ENCODE assay signal across 8 mouse cellular contexts in genomic region chr7:28356981-28357380, GRCm38 (mm10). TPM values are rescaled to one million over a fixed set of nuclear protein-coding genes. Genes with fewer than 3 reads are reported as not detected.
DNase-seq lines count a peak whose midpoint lies in the region; ATAC-seq lines count a peak whose summit lies in the region.

No protein-coding gene starts in this region.

- peaks cover 35% of the 10 kb centered on the region for H3K36me3 ChIP-seq in embryonic facial prominence, embryonic 11.5 days (replicated peaks; ENCODE audit: control insufficient read depth, insufficient read depth, low read depth, low read length)
- H3K36me3 ChIP-seq in limb, embryonic 11.5 days (ENCODE audit: control insufficient read depth, insufficient read depth, low read length) = peaks cover 37% of the 10 kb centered on the region
- peaks cover 31% of the 10 kb centered on the region for H3K36me3 ChIP-seq in neural tube, embryonic 11.5 days (ENCODE audit: control insufficient read depth, insufficient read depth, low read length)

- 6% methylated on average over 5 of the region's 5 CpGs for WGBS in embryonic facial prominence, embryonic 11.5 days
- 0% methylated on average over 5 of the region's 5 CpGs for WGBS in limb, embryonic 11.5 days
- 4% methylated on average over 5 of the region's 5 CpGs for WGBS in neural tube, embryonic 11.5 days

- peak; percentile 73 for DNase-seq in NIH3T3 (ENCODE audit: low read depth)
- peak; percentile 71 for DNase-seq in embryonic facial prominence, embryonic 11.5 days (ENCODE audit: low spot score)
- peak; percentile 55 to 61 for DNase-seq in heart, postnatal 36 days
- peak; percentile 75 for DNase-seq in limb, embryonic 11.5 days (ENCODE audit: low spot score)
- peak; percentile 64 for DNase-seq in neural tube, embryonic 11.5 days (ENCODE audit: low spot score)
- no peak for DNase-seq in left cerebral cortex, adult 8-10 months (ENCODE audit: low spot score in 2 of 2)
- DNase-seq in cerebellum, postnatal 36 days = no peak

- H3K4me1 ChIP-seq in embryonic facial prominence, embryonic 11.5 days (ENCODE audit: control insufficient read depth, insufficient read depth, low read length) = peaks cover 5% of the 10 kb centered on the region
- peaks cover 9% of the 10 kb centered on the region for H3K4me1 ChIP-seq in limb, embryonic 11.5 days (ENCODE audit: control insufficient read depth, insufficient read depth, low read length)
- H3K4me1 ChIP-seq in neural tube, embryonic 11.5 days (ENCODE audit: control insufficient read depth, insufficient read depth, low read length) = no peaks in the 10 kb centered on the region; the same call in 1 of the 2 replicates

- no peak overlapping the region for H3K27ac ChIP-seq in embryonic facial prominence, embryonic 11.5 days (replicated peaks; ENCODE audit: low read depth, low read length)
- H3K27ac ChIP-seq in limb, embryonic 11.5 days (replicated peaks; ENCODE audit: low read depth, low read length) = peak overlapping the region; percentile 84
- peak overlapping the region; percentile 53; the same call in 1 of the 2 replicates for H3K27ac ChIP-seq in neural tube, embryonic 11.5 days (ENCODE audit: low read depth, low read length)

- H3K4me2 ChIP-seq in embryonic facial prominence, embryonic 11.5 days (ENCODE audit: low read depth, low read length) = no peak overlapping the region; the same call in 1 of the 2 replicates
- H3K4me2 ChIP-seq in limb, embryonic 11.5 days (ENCODE audit: low read depth, severe bottlenecking) = no peak overlapping the region
- no peak overlapping the region for H3K4me2 ChIP-seq in neural tube, embryonic 11.5 days (ENCODE audit: low read depth)

- H3K9ac ChIP-seq in embryonic facial prominence, embryonic 11.5 days (replicated peaks; ENCODE audit: low read length) = 0 out of 2 replicates have a peak overlapping the region, but pooled peaks have one; percentile 22
- peak overlapping the region; percentile 28; the same call in 1 of the 2 replicates for H3K9ac ChIP-seq in limb, embryonic 11.5 days (ENCODE audit: low read length)
- no peak overlapping the region for H3K9ac ChIP-seq in neural tube, embryonic 11.5 days (ENCODE audit: low read length)

- H3K27me3 ChIP-seq in embryonic facial prominence, embryonic 11.5 days (ENCODE audit: control insufficient read depth, insufficient read depth, low read length) = no peaks in the 10 kb centered on the region
- no peaks in the 10 kb centered on the region for H3K27me3 ChIP-seq in limb, embryonic 11.5 days (ENCODE audit: control insufficient read depth, insufficient read depth, low read length)
- H3K27me3 ChIP-seq in neural tube, embryonic 11.5 days (ENCODE audit: control insufficient read depth, insufficient read depth, low read length) = no peaks in the 10 kb centered on the region

- intact Hi-C loops in heart, postnatal 36 days (cut with DNase I) = no loop called here

- ATAC-seq in embryonic facial prominence, embryonic 11.5 days (replicated peaks; ENCODE audit: insufficient number of reproducible peaks, low FRiP score, low TSS enrichment, low read depth) = peak; percentile 46; the same call in 1 of the 2 replicates
- peak; percentile 53; the same call in 1 of the 2 replicates for ATAC-seq in limb, embryonic 11.5 days (ENCODE audit: insufficient number of reproducible peaks, low FRiP score, low TSS enrichment, low read depth)
- no peak for ATAC-seq in neural tube, embryonic 11.5 days (ENCODE audit: insufficient read depth, low FRiP score, low TSS enrichment)
- ATAC-seq in megakaryocyte-erythroid progenitor cell, adult 5-6 weeks (replicated peaks; ENCODE audit: low FRiP score, low TSS enrichment, poor library complexity, severe bottlenecking) = no peak

- no peak overlapping the region for H3K4me3 ChIP-seq in embryonic facial prominence, embryonic 11.5 days (ENCODE audit: low read depth, low read length)
- no peak overlapping the region for H3K4me3 ChIP-seq in limb, embryonic 11.5 days (ENCODE audit: low read depth, low read length)
- no peak overlapping the region for H3K4me3 ChIP-seq in neural tube, embryonic 11.5 days (ENCODE audit: low read depth, low read length)

- H3K9me3 ChIP-seq in embryonic facial prominence, embryonic 11.5 days (replicated peaks; ENCODE audit: control insufficient read depth, low read length) = no peaks in the 10 kb centered on the region
- H3K9me3 ChIP-seq in limb, embryonic 11.5 days (ENCODE audit: control insufficient read depth, low read length) = no peaks in the 10 kb centered on the region
- H3K9me3 ChIP-seq in neural tube, embryonic 11.5 days (ENCODE audit: control insufficient read depth, low read length) = no peaks in the 10 kb centered on the region

RNA-seq across cellular contexts. Expression of gene Rps16, which starts 6.5 kb away (rescaled TPM):
- 988 and 991 TPM in 2 replicates for polyA plus RNA-seq in embryonic facial prominence, embryonic 11.5 days (2014; fragmentation: Nextera tagmentation; extraction: Ambion mirVana)
- 100 to 1,000 TPM; 494 to 516 TPM for total RNA-seq in heart, postnatal 36 days (2021)
- 1,100 and 1,120 TPM in 2 replicates for polyA plus RNA-seq in limb, embryonic 11.5 days (2014; fragmentation: Nextera tagmentation; extraction: Ambion mirVana)
- 780 and 827 TPM in 2 replicates for polyA plus RNA-seq in neural tube, embryonic 11.5 days (2014; fragmentation: Nextera tagmentation; extraction: Ambion mirVana)
- total RNA-seq in left cerebral cortex, adult 8-10 months (2022) = 100 to 1,000 TPM; 521 to 591 (median 572) TPM
- 3,991 and 4,625 TPM in 2 replicates for total RNA-seq in megakaryocyte-erythroid progenitor cell, adult 5-6 weeks (2014; fragmentation: Nextera tagmentation)
- 881 and 1,091 TPM in 2 replicates for total RNA-seq in megakaryocyte-erythroid progenitor cell, adult 5-6 weeks (2017)

RNA-seq across cellular contexts. Expression of gene Plekhg2, which starts 15.4 kb away (rescaled TPM):
- 38.8 and 50.0 TPM in 2 replicates for polyA plus RNA-seq in embryonic facial prominence, embryonic 11.5 days (2014; fragmentation: Nextera tagmentation; extraction: Ambion mirVana)
- 10 to 100 TPM; 15.1 to 15.8 TPM for total RNA-seq in heart, postnatal 36 days (2021)
- 73.2 and 79.6 TPM in 2 replicates for polyA plus RNA-seq in limb, embryonic 11.5 days (2014; fragmentation: Nextera tagmentation; extraction: Ambion mirVana)
- polyA plus RNA-seq in neural tube, embryonic 11.5 days (2014; fragmentation: Nextera tagmentation; extraction: Ambion mirVana) = 50.5 and 54.5 TPM in 2 replicates
- 1 to 10 TPM; 6.2 to 8.4 (median 8.0) TPM for total RNA-seq in left cerebral cortex, adult 8-10 months (2022)
- total RNA-seq in megakaryocyte-erythroid progenitor cell, adult 5-6 weeks (2014; fragmentation: Nextera tagmentation) = 4.1 and 7.7 TPM in 2 replicates
- total RNA-seq in megakaryocyte-erythroid progenitor cell, adult 5-6 weeks (2017) = 0.19 and 2.3 TPM in 2 replicates

RNA-seq across cellular contexts. Expression of gene Supt5, which starts 18.4 kb away (rescaled TPM):
- 72.3 and 73.9 TPM in 2 replicates for polyA plus RNA-seq in embryonic facial prominence, embryonic 11.5 days (2014; fragmentation: Nextera tagmentation; extraction: Ambion mirVana)
- 10 to 100 TPM; 56.8 to 62.8 TPM for total RNA-seq in heart, postnatal 36 days (2021)
- polyA plus RNA-seq in limb, embryonic 11.5 days (2014; fragmentation: Nextera tagmentation; extraction: Ambion mirVana) = 89.0 and 94.7 TPM in 2 replicates
- 89.7 and 101 TPM in 2 replicates for polyA plus RNA-seq in neural tube, embryonic 11.5 days (2014; fragmentation: Nextera tagmentation; extraction: Ambion mirVana)
- total RNA-seq in left cerebral cortex, adult 8-10 months (2022) = 100 to 1,000 TPM; 117 to 123 (median 121) TPM
- total RNA-seq in megakaryocyte-erythroid progenitor cell, adult 5-6 weeks (2014; fragmentation: Nextera tagmentation) = 87.6 and 113 TPM in 2 replicates
- total RNA-seq in megakaryocyte-erythroid progenitor cell, adult 5-6 weeks (2017) = 68.5 and 79.4 TPM in 2 replicates

RNA-seq across cellular contexts. Expression of gene Zfp36, which starts 23.1 kb away (rescaled TPM):
- polyA plus RNA-seq in embryonic facial prominence, embryonic 11.5 days (2014; fragmentation: Nextera tagmentation; extraction: Ambion mirVana) = 4.7 and 5.5 TPM in 2 replicates
- 10 to 100 TPM; 14.7 to 29.0 TPM for total RNA-seq in heart, postnatal 36 days (2021)
- 5.6 and 6.1 TPM in 2 replicates for polyA plus RNA-seq in limb, embryonic 11.5 days (2014; fragmentation: Nextera tagmentation; extraction: Ambion mirVana)
- polyA plus RNA-seq in neural tube, embryonic 11.5 days (2014; fragmentation: Nextera tagmentation; extraction: Ambion mirVana) = 4.3 and 5.1 TPM in 2 replicates
- total RNA-seq in left cerebral cortex, adult 8-10 months (2022) = 1 to 10 TPM; 2.1 to 6.1 (median 3.6) TPM
- total RNA-seq in megakaryocyte-erythroid progenitor cell, adult 5-6 weeks (2014; fragmentation: Nextera tagmentation) = 13.4 and 15.3 TPM in 2 replicates
- 26.9 and 33.7 TPM in 2 replicates for total RNA-seq in megakaryocyte-erythroid progenitor cell, adult 5-6 weeks (2017)

RNA-seq across cellular contexts. Expression of gene Med29, which starts 35.5 kb away (rescaled TPM):
- 50.1 and 50.6 TPM in 2 replicates for polyA plus RNA-seq in embryonic facial prominence, embryonic 11.5 days (2014; fragmentation: Nextera tagmentation; extraction: Ambion mirVana)
- 10 to 100 TPM; 18.2 to 20.1 TPM for total RNA-seq in heart, postnatal 36 days (2021)
- 51.5 and 53.5 TPM in 2 replicates for polyA plus RNA-seq in limb, embryonic 11.5 days (2014; fragmentation: Nextera tagmentation; extraction: Ambion mirVana)
- polyA plus RNA-seq in neural tube, embryonic 11.5 days (2014; fragmentation: Nextera tagmentation; extraction: Ambion mirVana) = 45.8 and 48.8 TPM in 2 replicates
- total RNA-seq in left cerebral cortex, adult 8-10 months (2022) = 10 to 100 TPM; 13.2 to 17.4 (median 16.3) TPM
- total RNA-seq in megakaryocyte-erythroid progenitor cell, adult 5-6 weeks (2014; fragmentation: Nextera tagmentation) = 22.3 and 28.9 TPM in 2 replicates
- total RNA-seq in megakaryocyte-erythroid progenitor cell, adult 5-6 weeks (2017) = 9.9 and 16.0 TPM in 2 replicates

Comparison
In these comparisons a context has a peak if more than half of its experiments do, and no peak if none do; other contexts are left out.
1. DNase-seq: peak in NIH3T3 (single experiment), embryonic facial prominence, embryonic 11.5 days (single experiment), heart, postnatal 36 days (2 of 2), limb, embryonic 11.5 days (single experiment) and neural tube, embryonic 11.5 days (single experiment); none in left cerebral cortex, adult 8-10 months (0 of 2) and cerebellum, postnatal 36 days (0 of 2).
2. ATAC-seq: peak in embryonic facial prominence, embryonic 11.5 days (single experiment) and limb, embryonic 11.5 days (single experiment); none in neural tube, embryonic 11.5 days (single experiment) and megakaryocyte-erythroid progenitor cell, adult 5-6 weeks (single experiment).